Mouse (Mus musculus): ENCODE data around the gene Vipas39. TPM values are rescaled to one million over a fixed set of nuclear protein-coding genes. Genes with fewer than 3 reads are reported as not detected.

The Vipas39 gene
- polyA plus RNA-seq, 1 experiment from 2014 or later = 32.4 TPM

GRCm38 (mm10) chr12:87195069-87195468 is 71.0 kb downstream of the Vipas39 start:
- no peak overlapping the region for H3K4me2 ChIP-seq
- ATAC-seq (ENCODE audit: extremely low read depth, insufficient number of reproducible peaks, low FRiP score, low TSS enrichment) = no peak
- peaks cover 6% of the 10 kb centered on the region for H3K4me1 ChIP-seq
- H3K4me3 ChIP-seq = no peak overlapping the region
- no peaks in the 10 kb centered on the region for H3K27me3 ChIP-seq (replicated peaks)
- H3K27ac ChIP-seq (replicated peaks) = no peak overlapping the region
- H3K36me3 ChIP-seq = no peaks in the 10 kb centered on the region
- H3K9me3 ChIP-seq = no peaks in the 10 kb centered on the region
- 52% methylated on average over 1 of the region's 1 CpGs for WGBS
- H3K9ac ChIP-seq = no peak overlapping the region

GRCm38 (mm10) chr12:87193008-87193407 is 73.0 kb downstream of the Vipas39 start:
- no peaks in the 10 kb centered on the region for H3K36me3 ChIP-seq

More at GRCm38 (mm10) chr12:87193008-87193407, 73.0 kb downstream of the Vipas39 start:
- WGBS = 86% methylated on average over 3 of the region's 3 CpGs
- H3K27me3 ChIP-seq (replicated peaks) = no peaks in the 10 kb centered on the region
- no peak overlapping the region for H3K27ac ChIP-seq (replicated peaks)
- H3K4me1 ChIP-seq = no peaks in the 10 kb centered on the region
- ATAC-seq (ENCODE audit: extremely low read depth, insufficient number of reproducible peaks, low FRiP score, low TSS enrichment) = no peak
- no peak overlapping the region for H3K9ac ChIP-seq
- no peaks in the 10 kb centered on the region for H3K9me3 ChIP-seq
- no peak overlapping the region for H3K4me3 ChIP-seq
- H3K4me2 ChIP-seq = no peak overlapping the region

Small RNA genes within 50 kb of the gene (microRNA-seq; reads per million reads assigned to microRNA genes)
- not detected for gene Gm47293

Other genes starting within 250 kb of the Vipas39 start
- gene Tmem63c, start 244.9 kb downstream of the Vipas39 start, polyA plus RNA-seq (2015; fragmentation: Nextera tagmentation; extraction: Ambion mirVana) = not detected in 2 replicates
- gene Ngb, start 163.7 kb downstream of the Vipas39 start, polyA plus RNA-seq (2015; fragmentation: Nextera tagmentation; extraction: Ambion mirVana) = 0.23 and 0.38 TPM in 2 replicates
- gene Gstz1, start 119.1 kb downstream of the Vipas39 start, polyA plus RNA-seq (2015; fragmentation: Nextera tagmentation; extraction: Ambion mirVana) = 27.8 and 31.2 TPM in 2 replicates
- gene Pomt2, start 118.3 kb downstream of the Vipas39 start, polyA plus RNA-seq (2015; fragmentation: Nextera tagmentation; extraction: Ambion mirVana) = 10.9 and 11.9 TPM in 2 replicates
- 0.59 and 0.76 TPM in 2 replicates for gene Samd15, start 66.5 kb downstream of the Vipas39 start, polyA plus RNA-seq (2015; fragmentation: Nextera tagmentation; extraction: Ambion mirVana)
- gene Tmed8, start 65.8 kb downstream of the Vipas39 start, polyA plus RNA-seq (2015; fragmentation: Nextera tagmentation; extraction: Ambion mirVana) = 1.4 and 1.5 TPM in 2 replicates
- gene Noxred1, start 27.5 kb downstream of the Vipas39 start, polyA plus RNA-seq (2015; fragmentation: Nextera tagmentation; extraction: Ambion mirVana) = 0.60 and 0.80 TPM in 2 replicates
- 174 and 206 TPM in 2 replicates for gene Ahsa1, start 223 bp upstream of the Vipas39 start, polyA plus RNA-seq (2015; fragmentation: Nextera tagmentation; extraction: Ambion mirVana)
- 0.75 and 0.90 TPM in 2 replicates for gene Ism2, start 33.4 kb upstream of the Vipas39 start, polyA plus RNA-seq (2015; fragmentation: Nextera tagmentation; extraction: Ambion mirVana)
- gene Sptlc2, start 122.1 kb upstream of the Vipas39 start, polyA plus RNA-seq (2015; fragmentation: Nextera tagmentation; extraction: Ambion mirVana) = 63.9 and 64.2 TPM in 2 replicates
- gene Slirp, start 177.6 kb upstream of the Vipas39 start, polyA plus RNA-seq (2015; fragmentation: Nextera tagmentation; extraction: Ambion mirVana) = 269 and 303 TPM in 2 replicates
- 34.2 and 37.2 TPM in 2 replicates for gene Alkbh1, start 177.8 kb upstream of the Vipas39 start, polyA plus RNA-seq (2015; fragmentation: Nextera tagmentation; extraction: Ambion mirVana)
- gene Snw1, start 206.0 kb upstream of the Vipas39 start, polyA plus RNA-seq (2015; fragmentation: Nextera tagmentation; extraction: Ambion mirVana) = 78.7 and 84.5 TPM in 2 replicates
- gene Gm5788, start 228.5 kb upstream of the Vipas39 start, polyA plus RNA-seq (2015; fragmentation: Nextera tagmentation; extraction: Ambion mirVana) = not detected in 2 replicates
- gene Gm8300, start 248.1 kb upstream of the Vipas39 start, polyA plus RNA-seq (2015; fragmentation: Nextera tagmentation; extraction: Ambion mirVana) = not detected in 2 replicates

Data from heart, embryonic 13.5 days (tissue).